Mouse (Mus musculus) forebrain, embryonic 16.5 days (tissue): ENCODE measurements around the gene Spsb2. TPM values are rescaled to one million over a fixed set of nuclear protein-coding genes. Genes with fewer than 3 reads are reported as not detected.
"Not testable (repeated sequence)": the region's sequence is repeated elsewhere in the genome, so short reads cannot be mapped to it uniquely, and the experiment has no call there.

ENCODE experiments used
- ATAC-seq: fragments of 200-750 bp; cut with Nextera tagmentation; 2 replicates; pipeline ENCODE4 v1.8.0; 2017; ENCODE audit warnings: mild to moderate bottlenecking, moderate library complexity
- H3K27ac ChIP-seq: fragments of 300-500 bp; sonication (generic); 2 replicates; pipeline ENCODE4 v1.5.1; 2014; ENCODE audit warnings: low read length, control low read depth
- H3K27me3 ChIP-seq: fragments of 300-500 bp; sonication (generic); replicated peaks from 2 replicates; pipeline ENCODE4 v1.6.1; 2014; ENCODE audit warnings: low read length; ENCODE audit not compliant: control insufficient read depth, insufficient read depth
- H3K36me3 ChIP-seq: fragments of 300-500 bp; sonication (generic); 2 replicates; pipeline ENCODE4 v1.6.1; 2014; ENCODE audit not compliant: control insufficient read depth, insufficient read depth
- H3K4me1 ChIP-seq: fragments of 300-500 bp; sonication (generic); replicated peaks from 2 replicates; pipeline ENCODE4 v1.6.1; 2014; ENCODE audit warnings: low read length; ENCODE audit not compliant: control insufficient read depth, insufficient read depth
- H3K4me2 ChIP-seq: fragments of 300-500 bp; sonication (generic); 2 replicates; pipeline ENCODE4 v1.6.1; 2014; ENCODE audit warnings: mild to moderate bottlenecking, low read length, control low read depth
- H3K4me3 ChIP-seq: fragments of 300-500 bp; sonication (generic); replicated peaks from 2 replicates; pipeline ENCODE4 v1.5.1; 2014; ENCODE audit warnings: mild to moderate bottlenecking, low read length, control low read depth
- H3K9ac ChIP-seq: fragments of 300-500 bp; sonication (generic); replicated peaks from 2 replicates; pipeline ENCODE4 v1.6.1; 2014; ENCODE audit warnings: low read depth, low read length, control low read depth
- H3K9me3 ChIP-seq: fragments of 300-500 bp; sonication (generic); 2 replicates; pipeline ENCODE4 v1.6.1; 2016; ENCODE audit warnings: low read length; ENCODE audit not compliant: control insufficient read depth
- WGBS: fragments of 180-500 bp; shearing (Covaris S2); extraction: QIAGEN DNeasy Blood & Tissue Kit; methylation state at CpG from one replicate; pipeline ENCODE4 v1.1.7; 2014; 5-methylcytosine and 5-hydroxymethylcytosine counted together
- polyA plus RNA-seq: library from polyadenylated mRNA; unstranded; fragments of >200 nt; fragmentation: Nextera tagmentation; extraction: Ambion mirVana; gene quantifications from 2 replicates; pipeline ENCODE4 v1.2.1, GENCODE M21; 2015

The Spsb2 gene
- polyA plus RNA-seq, 1 experiment from 2014 or later, result 5.9 TPM

GRCm38 (mm10) chr6:124822049-124822448 lies 13.6 kb downstream of the Spsb2 start:
- no peak for ATAC-seq
- Histone ChIP-seq H3K9ac (no peak overlapping the region), H3K4me1 (no peaks in the 10 kb centered on the region), H3K27me3 (no peaks in the 10 kb centered on the region), H3K27ac (no peak overlapping the region), H3K4me2 (no peak overlapping the region), H3K9me3 (no peaks in the 10 kb centered on the region), H3K36me3 (peaks cover 62% of the 10 kb centered on the region), H3K4me3 (no peak overlapping the region)
- WGBS, result 94% methylated on average over 4 of the region's 4 CpGs

- H3K27me3 ChIP-seq, result no peaks in the 10 kb centered on the region
- peak overlapping the region; percentile 29 for H3K27ac ChIP-seq
- H3K36me3 ChIP-seq, result peaks cover 14% of the 10 kb centered on the region
- H3K9me3 ChIP-seq, result no peaks in the 10 kb centered on the region
- no peak for ATAC-seq
- H3K4me3 ChIP-seq, result peak overlapping the region; percentile 75
- peak overlapping the region; percentile 81 for H3K4me2 ChIP-seq
- WGBS, result 23% methylated on average over 10 of the region's 10 CpGs
- H3K9ac ChIP-seq, result peak overlapping the region; percentile 54
- H3K4me1 ChIP-seq, result peaks cover 25% of the 10 kb centered on the region
These were observed 19.7 kb downstream of the Spsb2 start for GRCm38 (mm10) chr6:124828101-124828592.

- Histone ChIP-seq H3K4me3 (peak within 1 kb of the TSS; percentile 75), H3K4me2 (peak within 1 kb of the TSS; percentile 81), H3K9ac (peak within 1 kb of the TSS; percentile 77), H3K9me3 (no peaks in the 10 kb centered on the region), H3K27ac (peak within 1 kb of the TSS; percentile 90), H3K4me1 (peaks cover 25% of the 10 kb centered on the region), H3K36me3 (peaks cover 7% of the 10 kb centered on the region), H3K27me3 (no peaks in the 10 kb centered on the region)
- peak; percentile 93 for ATAC-seq
- WGBS, result under 1% methylated on average over 55 of the region's 55 CpGs
These were observed 20.7 kb downstream of the Spsb2 start, which contains the start of the genes Usp5 and Cdca3 for GRCm38 (mm10) chr6:124828868-124829798. Usp5 (minus strand) TSS chr6:124829484. Cdca3 (plus strand) TSS chr6:124829547.

DNA sequence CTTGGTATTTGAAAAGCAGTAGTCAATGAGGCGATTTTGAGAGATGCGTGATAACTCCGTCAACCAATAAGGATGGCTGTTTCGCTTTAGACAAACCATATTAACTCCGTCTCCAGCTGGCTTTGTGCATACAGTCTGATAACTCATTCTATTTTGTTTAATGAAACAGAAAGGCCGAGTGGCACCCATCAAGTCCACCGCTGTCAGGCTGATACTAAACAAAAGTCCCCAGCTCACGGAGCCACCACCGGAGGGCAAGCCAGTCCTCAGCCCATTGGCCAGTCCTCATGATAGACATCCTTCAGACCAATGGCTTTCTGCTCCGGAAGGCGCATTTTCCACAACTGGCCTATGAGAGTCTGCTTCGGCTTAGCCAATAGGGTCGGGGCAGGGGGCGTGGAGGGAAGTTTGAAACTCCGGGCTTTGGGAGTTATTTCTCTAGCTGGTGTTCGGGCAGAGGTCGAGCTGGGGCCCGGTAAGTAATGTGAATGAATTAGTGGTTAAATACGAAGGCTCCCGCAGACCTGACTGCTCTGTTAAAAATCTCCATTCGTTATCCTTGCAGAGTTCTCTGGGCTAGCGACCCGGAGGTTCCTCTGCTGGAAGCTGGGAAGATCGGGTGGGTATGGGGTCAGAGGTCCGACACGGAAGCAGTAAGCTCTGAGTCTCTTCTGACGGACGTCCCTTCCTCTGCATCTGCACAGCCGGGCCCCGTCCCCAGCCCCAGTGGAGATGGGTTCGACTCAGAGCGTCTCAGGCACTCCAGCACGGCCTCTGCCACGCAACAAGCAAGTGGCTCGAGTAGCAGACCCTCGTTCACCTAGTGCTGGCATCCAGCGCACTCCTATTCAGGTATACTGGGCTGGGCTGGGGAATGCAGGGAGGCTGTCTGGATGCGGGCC lies 21.6 kb downstream of the Spsb2 start:
- Histone ChIP-seq H3K36me3 (no peaks in the 10 kb centered on the region; the same call in 1 of the 2 replicates), H3K4me1 (peaks cover 25% of the 10 kb centered on the region), H3K27ac (peak overlapping the region; percentile 90), H3K9ac (peak overlapping the region; percentile 57), H3K9me3 (no peaks in the 10 kb centered on the region), H3K27me3 (no peaks in the 10 kb centered on the region), H3K4me2 (peak overlapping the region; percentile 58), H3K4me3 (peak overlapping the region; percentile 75)
- ATAC-seq, result peak; percentile 85
- under 1% methylated on average over 38 of the region's 38 CpGs for WGBS

- peaks cover 25% of the 10 kb centered on the region for H3K4me1 ChIP-seq
- not testable (repeated sequence) for H3K4me3 ChIP-seq, H3K27ac ChIP-seq, ATAC-seq, H3K27me3 ChIP-seq, H3K9ac ChIP-seq, H3K9me3 ChIP-seq, H3K36me3 ChIP-seq
- H3K4me2 ChIP-seq, result peak overlapping the region; percentile 58
- 96% methylated on average over 4 of the region's 4 CpGs for WGBS
These were observed 22.7 kb downstream of the Spsb2 start for GRCm38 (mm10) chr6:124831199-124831598.

GRCm38 (mm10) chr6:124831649-124832048 lies 23.2 kb downstream of the Spsb2 start:
- no peak overlapping the region for H3K9ac ChIP-seq
- no peaks in the 10 kb centered on the region for H3K36me3 ChIP-seq
- no peak overlapping the region for H3K4me3 ChIP-seq
- no peaks in the 10 kb centered on the region for H3K27me3 ChIP-seq
- no peaks in the 10 kb centered on the region for H3K9me3 ChIP-seq
- 87% methylated on average over 8 of the region's 8 CpGs for WGBS
- H3K4me1 ChIP-seq, result peaks cover 25% of the 10 kb centered on the region
- ATAC-seq, result no peak
- no peak overlapping the region for H3K27ac ChIP-seq
- no peak overlapping the region for H3K4me2 ChIP-seq

- ATAC-seq, result no peak
- Histone ChIP-seq H3K4me1 (peaks cover 14% of the 10 kb centered on the region), H3K9ac (no peak overlapping the region), H3K36me3 (no peaks in the 10 kb centered on the region), H3K9me3 (no peaks in the 10 kb centered on the region), H3K4me3 (no peak overlapping the region), H3K27ac (no peak overlapping the region), H3K4me2 (no peak overlapping the region), H3K27me3 (no peaks in the 10 kb centered on the region)
- WGBS, result 84% methylated on average over 6 of the region's 6 CpGs
These were observed 26.1 kb downstream of the Spsb2 start for GRCm38 (mm10) chr6:124834512-124835081.

GRCm38 (mm10) chr6:124835531-124835930 lies 27.1 kb downstream of the Spsb2 start:
- Histone ChIP-seq H3K9me3 (no peaks in the 10 kb centered on the region), H3K4me2 (no peak overlapping the region), H3K4me1 (peaks cover 10% of the 10 kb centered on the region), H3K4me3 (no peak overlapping the region), H3K36me3 (no peaks in the 10 kb centered on the region), H3K27me3 (no peaks in the 10 kb centered on the region), H3K27ac (no peak overlapping the region), H3K9ac (no peak overlapping the region)
- no peak for ATAC-seq
- 72% methylated on average over 10 of the region's 10 CpGs for WGBS
